Mouse (Mus musculus): ENCODE measurements around the gene Xxylt1. TPM values are rescaled to one million over a fixed set of nuclear protein-coding genes. Genes with fewer than 3 reads are reported as not detected.

Xxylt1 gene
- total and polyA plus RNA-seq, 3 experiments = 21.5 to 45.7 (median 35.1) TPM

GRCm38 (mm10) chr16:31061246-31061880 lies 19.9 kb downstream of the Xxylt1 start:
- dilution Hi-C loops (cut with MboI; ENCODE audit: extremely low pct_ligation_motif_present, extremely low pct_unique_long_range_greater_than_20kb, low sequenced_read_pairs) (no loop called here), in situ Hi-C loops (cut with MboI; ENCODE audit: low pct_ligation_motif_present, low pct_unique_long_range_greater_than_20kb, low sequenced_read_pairs) (loop anchor here (10.0 to 25.0 kb wide), 3 partner anchors 387 to 799 kb away; partner anchors contain the start of gene Cpn2)
- DNase-seq (ENCODE audit: extremely low read depth) = no peak
- Histone ChIP-seq H3K4me3 (replicated peaks in 1 of 3; ENCODE audit: low read depth in 2 of 3, low read length in 2 of 3, poor library complexity in 1 of 3) (no peak overlapping the region), H3K79me2 (replicated peaks; ENCODE audit: control insufficient read depth, extremely low read depth, insufficient read depth, poor library complexity, severe bottlenecking) (0 out of 2 replicates have a peak, but pooled peaks cover 2% of the 10 kb centered on the region), H3K27me3 (replicated peaks) (no peaks in the 10 kb centered on the region), H3K27ac (ENCODE audit: insufficient read depth, low read depth) (no peak overlapping the region), H3K4me1 (ENCODE audit: control insufficient read depth in 1 of 2, insufficient read depth in 2 of 2) (peaks cover 23 to 70% of the 10 kb centered on the region in 2 experiments), H3K4me2 (ENCODE audit: insufficient read depth, low read depth, poor library complexity, severe bottlenecking) (no peak overlapping the region), H3K9ac (ENCODE audit: insufficient read depth, low read depth) (no peak overlapping the region), H3K9me3 (replicated peaks; ENCODE audit: low read length) (no peaks in the 10 kb centered on the region), H3K36me3 (replicated peaks in 1 of 2; ENCODE audit: control insufficient read depth in 1 of 2, insufficient read depth in 1 of 2, low read length in 1 of 2) (peaks cover 3 to 50% of the 10 kb centered on the region in 2 experiments)
- TF ChIP-seq KAT2A (IDR thresholded peaks at IDR 0.05; ENCODE audit: insufficient replicate concordance, low read length) (no peak), HCFC1 (IDR thresholded peaks at IDR 0.05; ENCODE audit: low read depth, low read length) (no peak), GABPA (IDR thresholded peaks at IDR 0.05; ENCODE audit: insufficient replicate concordance, low read depth, low read length) (no peak), USF1 (IDR thresholded peaks at IDR 0.05; ENCODE audit: low read depth, low read length) (no peak), RCOR1 (conservative IDR thresholded peaks at IDR 0.05; ENCODE audit: low read depth, low read length) (no peak)

GRCm38 (mm10) chr16:31060714-31061113 lies 20.5 kb downstream of the Xxylt1 start:
- H3K9ac ChIP-seq (ENCODE audit: insufficient read depth, low read depth) = no peak overlapping the region
- H3K27me3 ChIP-seq (replicated peaks) = no peaks in the 10 kb centered on the region
- peaks cover 3 to 51% of the 10 kb centered on the region in 2 experiments for H3K36me3 ChIP-seq (replicated peaks in 1 of 2; ENCODE audit: control insufficient read depth in 1 of 2, insufficient read depth in 1 of 2, low read length in 1 of 2)
- H3K4me2 ChIP-seq (ENCODE audit: insufficient read depth, low read depth, poor library complexity, severe bottlenecking) = no peak overlapping the region
- TF ChIP-seq MAZ (IDR thresholded peaks at IDR 0.05; ENCODE audit: low read depth, low read length) (no peak), POLR2AphosphoS2 (IDR thresholded peaks at IDR 0.05; ENCODE audit: low read depth, low read length) (no peak), ZNF384 (IDR thresholded peaks at IDR 0.05; ENCODE audit: low read depth, low read length) (no peak), ZMIZ1 (IDR thresholded peaks at IDR 0.05; ENCODE audit: low read depth, low read length) (no peak), USF2 (conservative IDR thresholded peaks at IDR 0.05; ENCODE audit: low read depth, low read length) (no peak), CHD1 (IDR thresholded peaks at IDR 0.05; ENCODE audit: low read depth, low read length) (no peak), TCF12 (IDR thresholded peaks at IDR 0.05; ENCODE audit: low read depth, low read length) (no peak), MAX (IDR thresholded peaks at IDR 0.05; ENCODE audit: low read length) (no peak)
- H3K4me1 ChIP-seq (ENCODE audit: control insufficient read depth in 1 of 2, insufficient read depth in 2 of 2) = peaks cover 17 to 63% of the 10 kb centered on the region in 2 experiments
- H3K9me3 ChIP-seq (replicated peaks; ENCODE audit: low read length) = no peaks in the 10 kb centered on the region
- no peak for DNase-seq (ENCODE audit: extremely low read depth)
- no peak overlapping the region for H3K4me3 ChIP-seq (replicated peaks in 1 of 3; ENCODE audit: low read depth in 2 of 3, low read length in 2 of 3, poor library complexity in 1 of 3)
- dilution Hi-C loops (cut with MboI; ENCODE audit: extremely low pct_ligation_motif_present, extremely low pct_unique_long_range_greater_than_20kb, low sequenced_read_pairs) (no loop called here), in situ Hi-C loops (cut with MboI; ENCODE audit: low pct_ligation_motif_present, low pct_unique_long_range_greater_than_20kb, low sequenced_read_pairs) (loop anchor here (10.0 to 25.0 kb wide), 3 partner anchors 386 to 798 kb away; partner anchors contain the start of gene Cpn2)
- H3K79me2 ChIP-seq (replicated peaks; ENCODE audit: control insufficient read depth, extremely low read depth, insufficient read depth, poor library complexity, severe bottlenecking) = 0 out of 2 replicates have a peak, but pooled peaks cover 2% of the 10 kb centered on the region
- H3K27ac ChIP-seq (ENCODE audit: insufficient read depth, low read depth) = no peak overlapping the region
